Mouse (Mus musculus) forebrain, embryonic 14.5 days (tissue): ENCODE measurements at regions not wholly inside any gene's neighbourhood (a gene's known extent, or its start where the extent isn't known, plus 50 kb on each side); places are given as distances from the start of the nearest gene placed in this dataset.
"Not testable (repeated sequence)": the region's sequence is repeated elsewhere in the genome, so short reads cannot be mapped to it uniquely, and the experiment has no call there.

Experiments used
- ATAC-seq: fragments of 200-750 bp; cut with Nextera tagmentation; 2 replicates; pipeline ENCODE4 v1.8.0; 2017; ENCODE audit warnings: mild to moderate bottlenecking, moderate library complexity
- DNase-seq: peaks from one replicate; pipeline ENCODE4 v3.0.0-alpha.2; 2015; ENCODE audit warnings: low spot score
- H3K27ac ChIP-seq: fragments of 300-500 bp; sonication (generic); 2 replicates; pipeline ENCODE4 v1.5.1; 2014; ENCODE audit warnings: low read depth, mild to moderate bottlenecking, control low read depth, low read length, moderate library complexity
- H3K27me3 ChIP-seq: fragments of 300-500 bp; sonication (generic); replicated peaks from 2 replicates; pipeline ENCODE4 v1.6.1; 2014; ENCODE audit warnings: low read length, control low read depth, mixed read lengths; ENCODE audit not compliant: control insufficient read depth, insufficient read depth
- H3K36me3 ChIP-seq: fragments of 300-500 bp; sonication (generic); 2 replicates; pipeline ENCODE4 v1.6.1; 2014; ENCODE audit warnings: low read length, control low read depth; ENCODE audit not compliant: control insufficient read depth, insufficient read depth
- H3K4me1 ChIP-seq: fragments of 300-500 bp; sonication (generic); 2 replicates; pipeline ENCODE4 v1.6.1; 2014; ENCODE audit warnings: antibody characterized with exemption, low read length, control low read depth; ENCODE audit not compliant: control insufficient read depth, insufficient read depth
- H3K4me2 ChIP-seq: fragments of 300-500 bp; sonication (generic); 2 replicates; pipeline ENCODE4 v1.6.1; 2014; ENCODE audit warnings: mild to moderate bottlenecking, control low read depth, low read length
- H3K4me3 ChIP-seq: fragments of 300-500 bp; sonication (generic); 2 replicates; pipeline ENCODE4 v1.5.1; 2014; ENCODE audit warnings: low read depth, low read length, control low read depth
- H3K9ac ChIP-seq: fragments of 300-500 bp; sonication (generic); 2 replicates; pipeline ENCODE4 v1.6.1; 2014; ENCODE audit warnings: mild to moderate bottlenecking, low read length, control low read depth, moderate library complexity
- H3K9me3 ChIP-seq: fragments of 300-500 bp; sonication (generic); replicated peaks from 2 replicates; pipeline ENCODE4 v1.6.1; 2016; ENCODE audit warnings: low read length, control low read depth, mixed read lengths; ENCODE audit not compliant: control insufficient read depth
- WGBS: fragments of 180-500 bp; shearing (Covaris S2); extraction: QIAGEN DNeasy Blood & Tissue Kit; methylation state at CpG from one replicate; pipeline ENCODE4 v1.1.7; 2014; 5-methylcytosine and 5-hydroxymethylcytosine counted together

DNA sequence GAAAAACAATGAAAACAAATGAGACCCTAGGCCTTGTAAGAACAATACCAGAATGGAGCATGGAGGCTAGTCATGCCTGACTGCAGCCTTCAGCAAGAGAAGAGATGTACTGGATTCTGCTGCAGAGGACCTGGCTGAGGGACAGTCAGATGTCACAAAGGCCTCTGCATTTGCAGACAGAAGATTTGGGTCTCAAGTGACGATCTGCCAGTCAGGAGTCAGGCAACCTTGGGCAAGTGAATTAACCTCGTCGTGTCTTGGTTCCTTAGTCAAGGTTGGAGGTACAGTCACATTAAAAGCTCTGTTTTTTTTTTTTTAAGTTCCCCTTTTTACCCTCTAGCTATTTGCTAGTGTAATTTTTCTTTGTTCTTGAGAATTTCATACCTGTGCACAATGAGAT lies 276.6 kb downstream of the Eipr1 start:
- 81% methylated on average over 3 of the region's 3 CpGs for WGBS
- Histone ChIP-seq H3K9ac (no peak overlapping the region), H3K36me3 (no peaks in the 10 kb centered on the region), H3K27ac (no peak overlapping the region), H3K4me1 (no peaks in the 10 kb centered on the region), H3K4me3 (no peak overlapping the region), H3K4me2 (no peak overlapping the region), H3K9me3 (no peaks in the 10 kb centered on the region), H3K27me3 (no peaks in the 10 kb centered on the region)
- DNase-seq: no peak
- ATAC-seq: no peak

DNA sequence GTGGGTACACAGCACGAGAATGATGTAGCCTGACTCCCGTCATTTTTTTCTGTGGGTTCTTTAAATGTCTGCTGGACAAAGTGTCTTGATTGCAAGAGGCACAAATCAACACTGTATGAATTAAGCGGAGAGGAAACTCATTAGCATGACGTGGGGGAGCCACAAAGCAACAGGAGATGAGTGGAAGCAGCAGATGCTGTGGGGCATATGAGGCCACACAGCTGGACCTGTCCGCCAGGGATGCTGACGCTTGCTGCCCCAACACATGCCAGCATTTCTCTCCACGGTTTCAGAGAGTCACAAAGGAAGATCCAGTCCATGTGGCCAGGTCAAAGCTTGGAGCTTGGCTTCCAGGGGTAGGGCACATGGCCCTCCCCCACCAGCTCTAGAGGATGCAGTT lies 277.9 kb downstream of the Eipr1 start:
- Histone ChIP-seq H3K4me3 (no peak overlapping the region), H3K27me3 (no peaks in the 10 kb centered on the region), H3K9me3 (no peaks in the 10 kb centered on the region), H3K27ac (no peak overlapping the region), H3K9ac (no peak overlapping the region), H3K4me1 (no peaks in the 10 kb centered on the region), H3K4me2 (no peak overlapping the region), H3K36me3 (no peaks in the 10 kb centered on the region)
- WGBS: 44% methylated on average over 7 of the region's 7 CpGs
- ATAC-seq (peak; percentile 34; the same call in 1 of the 2 replicates), DNase-seq (peak; percentile 40)

DNA sequence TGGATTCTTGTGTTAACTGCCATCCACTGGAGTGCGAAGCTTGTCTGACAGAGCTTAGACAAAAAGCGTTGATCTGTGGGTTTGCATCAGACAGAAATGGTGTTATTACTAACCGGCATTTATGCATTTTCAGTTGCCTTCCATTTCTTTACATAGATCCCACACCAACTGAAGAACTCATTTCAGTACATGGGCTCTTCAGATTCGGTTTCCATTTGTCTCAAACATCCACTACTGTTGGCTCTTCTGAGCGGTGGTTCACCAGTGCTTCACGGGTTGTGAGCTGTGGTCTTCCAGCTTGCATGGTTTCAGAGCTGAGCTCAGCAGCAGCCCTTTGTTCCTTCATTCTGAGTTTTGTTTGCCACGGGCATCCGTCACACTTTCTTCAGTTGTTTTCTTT lies 294.4 kb downstream of the Eipr1 start:
- DNase-seq (no peak), ATAC-seq (no peak)
- WGBS: 83% methylated on average over 8 of the region's 8 CpGs
- Histone ChIP-seq H3K27ac (no peak overlapping the region), H3K9me3 (no peaks in the 10 kb centered on the region), H3K4me2 (no peak overlapping the region), H3K4me1 (peaks cover 14% of the 10 kb centered on the region), H3K9ac (no peak overlapping the region), H3K27me3 (no peaks in the 10 kb centered on the region), H3K4me3 (no peak overlapping the region), H3K36me3 (no peaks in the 10 kb centered on the region)

DNA sequence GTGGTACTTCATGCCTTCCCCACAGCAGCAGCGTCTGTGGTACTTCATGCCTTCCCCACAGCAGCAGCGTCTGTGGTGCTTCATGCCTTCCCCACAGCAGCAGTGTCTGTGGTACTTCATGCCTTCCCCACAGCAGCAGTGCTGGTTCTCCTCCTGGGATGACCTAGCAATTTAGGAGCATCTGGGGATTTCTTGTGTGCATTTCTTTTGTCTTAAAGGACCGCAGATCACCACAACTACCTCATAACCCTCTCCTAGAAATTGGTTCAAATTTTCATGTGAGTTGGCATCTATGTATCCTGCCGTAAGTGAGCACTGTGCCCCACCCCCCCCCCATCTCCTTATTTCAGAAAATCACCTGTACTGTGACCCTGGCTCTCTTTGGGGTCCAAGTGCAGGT lies 297.0 kb downstream of the Eipr1 start:
- H3K27me3 ChIP-seq, H3K36me3 ChIP-seq, DNase-seq, H3K4me2 ChIP-seq, H3K9me3 ChIP-seq, H3K4me3 ChIP-seq, ATAC-seq: not testable (repeated sequence)
- WGBS: 42% methylated on average over 3 of the region's 4 CpGs
- peaks cover 14% of the 10 kb centered on the region for H3K4me1 ChIP-seq
- H3K27ac ChIP-seq: peak overlapping the region; percentile 82
- peak overlapping the region; percentile 25; the same call in 1 of the 2 replicates for H3K9ac ChIP-seq

DNA sequence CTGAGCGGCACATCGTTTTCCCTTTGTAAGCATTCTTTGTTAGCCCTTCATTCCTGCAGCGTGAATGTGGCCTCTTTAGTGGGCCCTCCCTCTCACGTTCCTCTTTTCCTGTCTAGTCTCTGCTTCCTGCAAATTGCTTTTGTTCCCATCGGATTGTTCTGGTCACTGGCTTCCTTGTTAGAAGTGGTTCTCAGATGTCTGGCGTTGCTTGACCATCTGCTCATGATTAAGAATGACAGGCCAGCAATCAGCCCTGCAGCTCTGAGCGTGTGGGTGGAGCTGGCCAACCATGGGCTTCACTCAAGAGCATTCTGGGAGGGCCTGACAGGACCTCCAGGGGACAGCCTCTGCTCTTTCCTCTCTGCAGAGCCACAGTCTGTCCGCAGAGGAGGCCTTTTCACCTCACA lies 297.5 kb downstream of the Eipr1 start:
- WGBS: 2% methylated on average over 8 of the region's 8 CpGs
- DNase-seq: peak; percentile 75
- peak; percentile 82 for ATAC-seq

DNA sequence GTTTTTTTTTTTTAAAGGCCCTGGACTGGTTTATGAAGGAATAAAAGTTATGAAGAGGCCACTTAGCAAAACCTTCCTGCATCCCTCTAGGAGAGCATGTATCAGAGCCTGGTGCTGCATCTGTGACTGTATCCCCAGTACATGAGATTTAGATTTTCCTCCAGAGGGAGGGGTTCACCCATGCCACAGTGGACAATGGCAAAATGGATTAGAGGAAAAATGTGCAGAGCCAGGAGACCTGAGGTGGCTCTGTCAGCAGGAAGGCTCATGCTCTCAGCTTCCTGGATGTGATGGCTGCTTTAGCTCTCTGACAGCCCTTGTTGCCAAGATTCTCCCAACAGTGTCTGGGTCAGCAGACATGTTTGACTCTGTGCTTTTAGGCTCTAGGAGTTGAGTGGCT lies 298.2 kb downstream of the Eipr1 start:
- Histone ChIP-seq H3K27ac (peak overlapping the region; percentile 82; the same call in 1 of the 2 replicates), H3K27me3 (no peaks in the 10 kb centered on the region), H3K9me3 (no peaks in the 10 kb centered on the region), H3K9ac (no peak overlapping the region), H3K4me2 (no peak overlapping the region), H3K4me3 (no peak overlapping the region), H3K4me1 (peaks cover 23% of the 10 kb centered on the region), H3K36me3 (no peaks in the 10 kb centered on the region)
- ATAC-seq (no peak), DNase-seq (no peak)

More for the DNA sequence above, 297.5 kb downstream of the Eipr1 start:
- peak overlapping the region; percentile 82 for H3K27ac ChIP-seq
- H3K27me3 ChIP-seq: no peaks in the 10 kb centered on the region
- H3K4me3 ChIP-seq: no peak overlapping the region
- H3K36me3 ChIP-seq: no peaks in the 10 kb centered on the region
- H3K9ac ChIP-seq: peak overlapping the region; percentile 25; the same call in 1 of the 2 replicates
- H3K4me2 ChIP-seq: no peak overlapping the region
- no peaks in the 10 kb centered on the region for H3K9me3 ChIP-seq
- H3K4me1 ChIP-seq: peaks cover 16% of the 10 kb centered on the region

DNA sequence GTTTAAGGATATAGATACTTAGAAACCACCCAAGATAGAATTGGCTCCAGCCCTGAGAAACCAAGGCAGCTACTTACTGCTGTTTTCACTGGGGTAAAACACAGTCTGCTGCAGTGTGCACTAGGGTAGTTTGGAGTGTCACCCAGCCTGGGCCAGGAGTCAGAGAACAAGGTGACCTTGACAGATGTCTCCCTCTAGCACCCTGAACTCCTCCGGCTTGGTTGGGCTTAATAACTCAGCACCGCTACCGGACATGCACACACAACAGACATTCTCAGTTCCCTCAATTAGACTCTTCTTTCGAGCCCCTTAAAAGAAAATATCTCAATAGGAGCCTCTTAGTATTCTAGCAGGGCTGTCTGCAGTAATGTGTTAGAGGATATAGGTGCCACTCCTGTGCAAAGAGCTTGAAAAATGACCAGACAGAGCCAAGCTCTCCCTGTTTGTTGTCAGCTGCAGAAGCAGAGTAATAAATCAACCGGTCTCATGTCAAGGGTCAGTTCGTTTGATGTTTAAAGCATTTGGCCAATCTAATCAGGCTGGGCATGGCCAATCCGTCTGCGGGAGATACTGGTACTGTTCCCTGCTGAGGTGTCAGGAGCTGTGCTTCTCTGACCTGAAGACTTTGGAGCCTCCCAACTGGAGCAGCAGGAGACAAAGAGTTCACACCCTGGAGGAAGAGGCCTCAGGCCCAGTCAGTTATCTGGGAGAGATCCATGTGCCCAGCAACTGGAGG lies 299.1 kb downstream of the Eipr1 start:
- no peak for DNase-seq
- H3K27ac ChIP-seq: no peak overlapping the region
- ATAC-seq: no peak

DNA sequence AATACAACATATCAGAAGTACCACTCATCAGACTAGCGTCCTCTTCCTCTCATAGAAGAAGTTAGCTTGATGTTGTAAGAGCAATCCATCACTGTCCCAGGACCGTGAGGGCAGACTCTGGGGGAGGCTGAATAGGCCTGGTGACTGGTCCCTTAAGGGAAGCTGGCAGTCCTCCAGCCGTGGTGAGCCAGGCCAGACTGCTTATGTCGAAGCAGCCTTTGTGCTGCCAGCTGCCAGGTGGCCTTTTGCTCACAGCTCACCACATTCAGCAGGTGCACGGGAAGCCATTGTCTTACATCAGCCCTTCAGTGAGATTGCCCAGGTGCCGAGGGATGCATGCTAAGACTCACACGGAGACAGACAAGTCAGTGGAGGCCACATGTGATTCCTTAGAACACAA lies 302.8 kb downstream of the Eipr1 start:
- H3K27me3 ChIP-seq: no peaks in the 10 kb centered on the region
- DNase-seq (peak; percentile 84), ATAC-seq (peak; percentile 91)
- H3K4me2 ChIP-seq: no peak overlapping the region
- no peak overlapping the region for H3K9ac ChIP-seq
- H3K36me3 ChIP-seq: no peaks in the 10 kb centered on the region
- peak overlapping the region; percentile 33; the same call in 1 of the 2 replicates for H3K27ac ChIP-seq
- H3K4me3 ChIP-seq: no peak overlapping the region
- H3K4me1 ChIP-seq: peaks cover 17% of the 10 kb centered on the region
- 13% methylated on average over 7 of the region's 7 CpGs for WGBS
- no peaks in the 10 kb centered on the region for H3K9me3 ChIP-seq

More for the DNA sequence above, 299.1 kb downstream of the Eipr1 start:
- H3K4me2 ChIP-seq: no peak overlapping the region
- no peaks in the 10 kb centered on the region for H3K9me3 ChIP-seq
- H3K36me3 ChIP-seq: no peaks in the 10 kb centered on the region
- peaks cover 25% of the 10 kb centered on the region for H3K4me1 ChIP-seq
- no peaks in the 10 kb centered on the region for H3K27me3 ChIP-seq
- H3K4me3 ChIP-seq: no peak overlapping the region
- 79% methylated on average over 8 of the region's 8 CpGs for WGBS
- H3K9ac ChIP-seq: no peak overlapping the region

DNA sequence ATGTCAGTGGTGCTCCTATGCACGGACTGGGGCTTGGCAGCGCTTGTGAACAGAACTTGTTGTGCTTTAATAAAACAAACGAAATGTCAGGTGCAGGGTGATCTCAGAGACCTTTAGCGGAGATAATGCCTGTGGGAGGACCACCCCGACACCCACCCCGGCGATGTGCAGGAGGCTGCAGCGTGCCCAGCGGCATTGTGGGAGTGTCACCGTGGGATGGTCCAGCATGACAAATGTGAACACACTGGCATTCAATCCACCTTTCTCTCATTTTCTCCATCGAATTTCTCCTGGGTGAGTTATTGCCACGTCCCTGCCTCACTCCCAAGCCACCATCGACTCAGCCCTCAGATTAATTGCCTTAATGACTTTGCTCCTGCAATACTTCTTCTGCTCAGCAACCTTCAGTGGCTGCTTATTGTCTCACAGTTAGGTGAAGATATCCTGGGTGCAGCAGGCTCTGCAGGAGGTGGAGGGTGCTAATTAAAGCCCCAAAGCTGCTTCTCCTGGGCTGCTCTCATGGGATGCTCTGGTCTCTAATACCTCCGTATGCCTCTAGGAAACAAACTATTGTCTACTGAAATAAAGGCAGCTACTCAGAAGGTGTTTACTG lies 310.5 kb downstream of the Eipr1 start:
- Histone ChIP-seq H3K4me3 (no peak overlapping the region), H3K27ac (no peak overlapping the region), H3K36me3 (no peaks in the 10 kb centered on the region), H3K4me1 (peaks cover 12% of the 10 kb centered on the region), H3K27me3 (no peaks in the 10 kb centered on the region), H3K9me3 (no peaks in the 10 kb centered on the region), H3K4me2 (no peak overlapping the region), H3K9ac (no peak overlapping the region)
- DNase-seq: no peak
- no peak for ATAC-seq
- 66% methylated on average over 14 of the region's 14 CpGs for WGBS
